Mouse (Mus musculus): ENCODE results near the gene Olfr12. TPM values are rescaled to one million over a fixed set of nuclear protein-coding genes. Genes with fewer than 3 reads are reported as not detected.

Olfr12 gene
- total RNA-seq (2021): not detected
- long read RNA-seq, experiment 1: 0 reads
- long read RNA-seq, experiment 2: 0 reads

GRCm38 (mm10) chr1:92617488-92617887 lies at the start of gene Olfr12:
TSS of gene Olfr12 (plus strand) at chr1:92617788.
- DNase-seq: no peak

- DNase-seq: no peak
These were observed 46.6 kb upstream of the Olfr12 start, which contains the start of gene Olfr1413 for GRCm38 (mm10) chr1:92571022-92571421. TSS of gene Olfr1413 (plus strand) at chr1:92571322.

- DNase-seq: no peak
These were observed 32.1 kb upstream of the Olfr12 start, which contains the start of gene Olfr1412 for GRCm38 (mm10) chr1:92585479-92585878. TSS of gene Olfr1412 (plus strand) at chr1:92585779.

GRCm38 (mm10) chr1:92594111-92594510 lies 23.5 kb upstream of the Olfr12 start, which contains the start of gene Olfr1411:
TSS of gene Olfr1411 (plus strand) at chr1:92594411.
- no peak for DNase-seq

- no peak for DNase-seq
These were observed 21.6 kb upstream of the Olfr12 start for GRCm38 (mm10) chr1:92596019-92596418.

GRCm38 (mm10) chr1:92605482-92605881 lies 12.1 kb upstream of the Olfr12 start, which contains the start of gene Olfr1410:
TSS of gene Olfr1410 (plus strand) at chr1:92605782.
- no peak for DNase-seq

- DNase-seq: no peak
These were observed 9.9 kb upstream of the Olfr12 start for GRCm38 (mm10) chr1:92607711-92608110.

GRCm38 (mm10) chr1:92611008-92611407 lies 6.6 kb upstream of the Olfr12 start:
- DNase-seq: peak; percentile 74

GRCm38 (mm10) chr1:92613175-92613574 lies 4.4 kb upstream of the Olfr12 start:
- no peak for DNase-seq

GRCm38 (mm10) chr1:92614516-92614915 lies 3.1 kb upstream of the Olfr12 start:
- no peak for DNase-seq

GRCm38 (mm10) chr1:92616046-92616445 lies 1.5 kb upstream of the Olfr12 start:
- DNase-seq: no peak

- DNase-seq: peak; percentile 83
These were observed 772 bp downstream of the Olfr12 start for GRCm38 (mm10) chr1:92618360-92618759.

- no peak for DNase-seq
These were observed 10.6 kb downstream of the Olfr12 start for GRCm38 (mm10) chr1:92628227-92628626.

- no peak for DNase-seq
These were observed 14.6 kb downstream of the Olfr12 start for GRCm38 (mm10) chr1:92632196-92632595.

GRCm38 (mm10) chr1:92632948-92633347 lies 15.4 kb downstream of the Olfr12 start:
- DNase-seq: no peak

GRCm38 (mm10) chr1:92633726-92634125 lies 16.1 kb downstream of the Olfr12 start:
- DNase-seq: peak; percentile 29

- peak; percentile 1 for DNase-seq
These were observed 17.0 kb downstream of the Olfr12 start for GRCm38 (mm10) chr1:92634569-92634968.

- DNase-seq: peak; percentile 4
These were observed 17.5 kb downstream of the Olfr12 start for GRCm38 (mm10) chr1:92634976-92635599.

GRCm38 (mm10) chr1:92636015-92636414 lies 18.4 kb downstream of the Olfr12 start:
- DNase-seq: no peak

GRCm38 (mm10) chr1:92636676-92637075 lies 19.1 kb downstream of the Olfr12 start:
- DNase-seq: no peak

- DNase-seq: no peak
These were observed 20.0 kb downstream of the Olfr12 start for GRCm38 (mm10) chr1:92637501-92638172.

GRCm38 (mm10) chr1:92638181-92638580 lies 20.6 kb downstream of the Olfr12 start:
- peak; percentile 61 for DNase-seq

GRCm38 (mm10) chr1:92638736-92639135 lies 21.1 kb downstream of the Olfr12 start:
- no peak for DNase-seq

GRCm38 (mm10) chr1:92640393-92640792 lies 22.8 kb downstream of the Olfr12 start:
- no peak for DNase-seq
